Mouse (Mus musculus) macrophage (primary cell): ENCODE measurements around the gene Dennd4c. TPM values are rescaled to one million over a fixed set of nuclear protein-coding genes. Genes with fewer than 3 reads are reported as not detected.

Source experiments
- H3K27ac ChIP-seq: fragments of 350-480 bp; formaldehyde crosslinking; 2 replicates; pipeline ENCODE4 v1.9.0; 2021
- H3K36me3 ChIP-seq: fragments of 350-480 bp; formaldehyde crosslinking; 2 replicates; pipeline ENCODE4 v1.9.0; 2021; ENCODE audit errors: inconsistent target
- H3K4me3 ChIP-seq: fragments of 350-480 bp; formaldehyde crosslinking; 2 replicates; pipeline ENCODE4 v1.9.0; 2021; ENCODE audit errors: inconsistent target
- H3K79me2 ChIP-seq: fragments of 350-480 bp; formaldehyde crosslinking; 2 replicates; pipeline ENCODE4 v1.9.0; 2021; ENCODE audit errors: inconsistent target
- WGBS: methylation state at CpG from one replicate; pipeline ENCODE4 v1.1.7; 2026; ENCODE audit warnings: inconsistent platforms; ENCODE audit not compliant: missing documents; 5-methylcytosine and 5-hydroxymethylcytosine counted together
- polyA plus RNA-seq: library from polyadenylated mRNA; stranded (reverse); fragments of 250-400 nt; gene quantifications from 3 replicates; pipeline ENCODE4 v1.2.4, GENCODE M21; 2018; ENCODE audit warnings: inconsistent platforms
- total RNA-seq, 78 experiments: library from RNA; depleted of rRNA; stranded (reverse); fragments of 250-400 nt; gene quantifications; 1 replicate in 9 of 78; 2 replicates in 24 of 78; 3 replicates in 43 of 78; 4 replicates in 2 of 78; pipeline ENCODE4 v1.2.4; 2018; ENCODE audit warnings: inconsistent platforms in 56 of 78

The Dennd4c gene
- total RNA-seq (2018; cell fraction: chromatin; rRNA removed): 100 to 1,000 TPM in 19 of 26 experiments, 10 to 100 TPM in 7; 66.5 to 378 (median 147) TPM
- 100 to 1,000 TPM in 10 of 26 experiments, 10 to 100 TPM in 16; 27.7 to 142 (median 59.3) TPM for total RNA-seq (2018; cell fraction: cytosol; rRNA removed)
- total RNA-seq (2018; cell fraction: nucleus; rRNA removed): 100 to 1,000 TPM in 15 of 26 experiments, 10 to 100 TPM in 11; 57.1 to 321 (median 110) TPM
- polyA plus RNA-seq: 50.7 to 67.8 TPM (median 60.9 TPM) in 3 replicates

GRCm38 (mm10) chr4:86748336-86749291, at the start of gene Dennd4c:
Gene Dennd4c, plus strand, starts transcription at chr4:86748555.
- Histone ChIP-seq H3K36me3 (peaks cover under 1% of the 10 kb centered on the region; the same call in 1 of the 2 replicates), H3K79me2 (peaks cover 47% of the 10 kb centered on the region), H3K4me3 (peak within 1 kb of the TSS; percentile 49), H3K27ac (peak within 1 kb of the TSS; percentile 53)
- WGBS: 2% methylated on average over 79 of the region's 95 CpGs

GRCm38 (mm10) chr4:86699161-86699865, 49.0 kb upstream of the Dennd4c start:
- 86% methylated on average over 5 of the region's 5 CpGs for WGBS
- Histone ChIP-seq H3K27ac (no peak overlapping the region), H3K36me3 (no peaks in the 10 kb centered on the region), H3K4me3 (no peak overlapping the region), H3K79me2 (no peaks in the 10 kb centered on the region)

- H3K27ac ChIP-seq: peak overlapping the region; percentile 99
- H3K79me2 ChIP-seq: no peaks in the 10 kb centered on the region
- WGBS: 100% methylated on average over 1 of the region's 1 CpGs
- no peak overlapping the region for H3K4me3 ChIP-seq
- no peaks in the 10 kb centered on the region for H3K36me3 ChIP-seq
These were observed 39.6 kb upstream of the Dennd4c start for GRCm38 (mm10) chr4:86708801-86709200.

- Histone ChIP-seq H3K27ac (peak overlapping the region; percentile 99), H3K79me2 (peaks cover 9% of the 10 kb centered on the region), H3K36me3 (no peaks in the 10 kb centered on the region), H3K4me3 (no peak overlapping the region)
- 91% methylated on average over 6 of the region's 6 CpGs for WGBS
These were observed 38.2 kb upstream of the Dennd4c start for GRCm38 (mm10) chr4:86710034-86710650.

GRCm38 (mm10) chr4:86710666-86711215, 37.6 kb upstream of the Dennd4c start:
- H3K36me3 ChIP-seq: no peaks in the 10 kb centered on the region
- 23% methylated on average over 4 of the region's 4 CpGs for WGBS
- H3K4me3 ChIP-seq: peak overlapping the region; percentile 25

GRCm38 (mm10) chr4:86712751-86713195, 35.6 kb upstream of the Dennd4c start:
- Histone ChIP-seq H3K4me3 (no peak overlapping the region; the same call in 1 of the 2 replicates), H3K36me3 (no peaks in the 10 kb centered on the region), H3K27ac (peak overlapping the region; percentile 99), H3K79me2 (peaks cover 24% of the 10 kb centered on the region)
- 31% methylated on average over 12 of the region's 12 CpGs for WGBS

More at GRCm38 (mm10) chr4:86710666-86711215, 37.6 kb upstream of the Dennd4c start:
- H3K79me2 ChIP-seq: peaks cover 15% of the 10 kb centered on the region
- peak overlapping the region; percentile 99 for H3K27ac ChIP-seq

GRCm38 (mm10) chr4:86713518-86713917, 34.8 kb upstream of the Dennd4c start:
- WGBS: 89% methylated on average over 1 of the region's 2 CpGs
- peak overlapping the region; percentile 99 for H3K27ac ChIP-seq
- no peaks in the 10 kb centered on the region for H3K36me3 ChIP-seq
- no peak overlapping the region for H3K4me3 ChIP-seq
- H3K79me2 ChIP-seq: peaks cover 24% of the 10 kb centered on the region

- Histone ChIP-seq H3K79me2 (peaks cover 24% of the 10 kb centered on the region), H3K27ac (peak overlapping the region; percentile 99), H3K36me3 (no peaks in the 10 kb centered on the region), H3K4me3 (no peak overlapping the region)
- WGBS: 100% methylated on average over 1 of the region's 1 CpGs
These were observed 33.0 kb upstream of the Dennd4c start for GRCm38 (mm10) chr4:86715341-86715740.

- no peaks in the 10 kb centered on the region for H3K36me3 ChIP-seq
- WGBS: 100% methylated on average over 1 of the region's 1 CpGs
- peak overlapping the region; percentile 60 for H3K27ac ChIP-seq
- peaks cover 24% of the 10 kb centered on the region for H3K79me2 ChIP-seq
- H3K4me3 ChIP-seq: no peak overlapping the region
These were observed 31.2 kb upstream of the Dennd4c start for GRCm38 (mm10) chr4:86717176-86717575.

GRCm38 (mm10) chr4:86718878-86719577, 29.3 kb upstream of the Dennd4c start:
- peak overlapping the region; percentile 42 for H3K27ac ChIP-seq
- WGBS: 54% methylated on average over 3 of the region's 4 CpGs

GRCm38 (mm10) chr4:86721856-86722358, 26.4 kb upstream of the Dennd4c start:
- Histone ChIP-seq H3K27ac (no peak overlapping the region), H3K79me2 (no peaks in the 10 kb centered on the region; the same call in 1 of the 2 replicates), H3K36me3 (no peaks in the 10 kb centered on the region), H3K4me3 (no peak overlapping the region)
- WGBS: 88% methylated on average over 8 of the region's 8 CpGs

More at GRCm38 (mm10) chr4:86718878-86719577, 29.3 kb upstream of the Dennd4c start:
- Histone ChIP-seq H3K4me3 (no peak overlapping the region), H3K79me2 (peaks cover 24% of the 10 kb centered on the region), H3K36me3 (no peaks in the 10 kb centered on the region)

- no peaks in the 10 kb centered on the region for H3K36me3 ChIP-seq
- no peaks in the 10 kb centered on the region for H3K79me2 ChIP-seq
- no peak overlapping the region for H3K4me3 ChIP-seq
- WGBS: 56% methylated on average over 4 of the region's 4 CpGs
- H3K27ac ChIP-seq: no peak overlapping the region
These were observed 23.2 kb upstream of the Dennd4c start for GRCm38 (mm10) chr4:86725175-86725574.

- Histone ChIP-seq H3K36me3 (no peaks in the 10 kb centered on the region), H3K27ac (no peak overlapping the region), H3K4me3 (no peak overlapping the region), H3K79me2 (no peaks in the 10 kb centered on the region)
- WGBS: 100% methylated on average over 1 of the region's 5 CpGs
These were observed 22.2 kb upstream of the Dennd4c start for GRCm38 (mm10) chr4:86726141-86726540.
